Comparison of ENCODE assay signal across 16 mouse cellular contexts in the genomic region with DNA sequence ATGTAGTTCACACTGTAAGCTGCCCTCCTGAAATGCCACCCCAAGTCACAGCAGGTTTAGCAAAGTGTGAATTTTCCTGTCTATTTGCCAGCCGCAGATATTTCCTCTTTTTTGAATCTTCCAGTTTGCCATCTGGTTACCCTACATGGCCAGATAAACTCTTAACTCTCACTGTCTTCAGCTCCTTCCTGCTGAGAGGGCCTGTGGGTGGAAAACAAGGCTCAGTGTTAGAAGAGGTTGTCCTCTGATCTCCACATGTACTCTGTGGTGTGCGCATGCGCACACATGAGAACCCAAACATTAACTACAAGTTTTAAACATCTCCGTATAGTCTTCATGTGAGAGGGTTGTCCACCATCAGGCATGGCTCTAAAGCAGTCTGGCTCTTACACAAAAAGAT. TPM values are rescaled to one million over a fixed set of nuclear protein-coding genes. Genes with fewer than 3 reads are reported as not detected.
DNase-seq lines count a peak whose midpoint lies in the region; ATAC-seq and TF ChIP-seq lines count a peak whose summit lies in the region.
"Had no signal": no experiment of that assay in that cellular context is flagged by ENCODE, and none has a peak within 500 bp of the region (broad histone marks: within the 10 kb centered on the region; RNA-seq: fewer than 3 reads in every experiment).

No protein-coding gene starts in this region.

- ATAC-seq in kidney, embryonic 15.5 days (replicated peaks; ENCODE audit: low FRiP score) = no peak
- ATAC-seq in limb, embryonic 13.5 days (ENCODE audit: low FRiP score, low read depth) = no peak

- 89% methylated on average over 4 of the region's 4 CpGs for WGBS in kidney, embryonic 15.5 days
- WGBS in limb, embryonic 13.5 days = 76% methylated on average over 4 of the region's 4 CpGs

- H3K4me2 ChIP-seq in kidney, embryonic 15.5 days = no peak overlapping the region
- H3K4me2 ChIP-seq in limb, embryonic 13.5 days (replicated peaks) = no peak overlapping the region
- H3K4me2 ChIP-seq: liver, embryonic 15.5 days; midbrain, embryonic 12.5 days had no signal

- peaks cover 38% of the 10 kb centered on the region for H3K36me3 ChIP-seq in kidney, embryonic 15.5 days
- H3K36me3 ChIP-seq in limb, embryonic 13.5 days = peaks cover 10% of the 10 kb centered on the region
- H3K36me3 ChIP-seq: liver, embryonic 15.5 days; midbrain, embryonic 12.5 days had no signal

- no peak for TF ChIP-seq CTCF in gastrocnemius, adult 2 months (IDR thresholded peaks at IDR 0.05)

- no peak overlapping the region for H3K9ac ChIP-seq in kidney, embryonic 15.5 days
- H3K9ac ChIP-seq in limb, embryonic 13.5 days = no peak overlapping the region
- H3K9ac ChIP-seq: liver, embryonic 15.5 days; midbrain, embryonic 12.5 days had no signal

- no peaks in the 10 kb centered on the region for H3K27me3 ChIP-seq in kidney, embryonic 15.5 days
- no peaks in the 10 kb centered on the region for H3K27me3 ChIP-seq in limb, embryonic 13.5 days
- H3K27me3 ChIP-seq: liver, embryonic 15.5 days; midbrain, embryonic 12.5 days had no signal

- intact Hi-C loops in gastrocnemius, adult 2 months (cut with DNase I) = no loop called here

- no peak overlapping the region for H3K4me3 ChIP-seq in kidney, embryonic 15.5 days (replicated peaks)
- no peak overlapping the region for H3K4me3 ChIP-seq in limb, embryonic 13.5 days
- no peak overlapping the region for H3K4me3 ChIP-seq in gastrocnemius, adult 2 months
- H3K4me3 ChIP-seq: liver, embryonic 15.5 days; midbrain, embryonic 12.5 days; myocyte had no signal

- H3K27ac ChIP-seq in kidney, embryonic 15.5 days = 0 out of 2 replicates have a peak overlapping the region, but pooled peaks have one; percentile 45
- H3K27ac ChIP-seq in limb, embryonic 13.5 days = peak overlapping the region; percentile 33; the same call in 1 of the 2 replicates
- H3K27ac ChIP-seq in gastrocnemius, adult 2 months = no peak overlapping the region
- H3K27ac ChIP-seq: liver, embryonic 15.5 days; midbrain, embryonic 12.5 days; stomach, postnatal 0 days had no signal

- no peak for DNase-seq in kidney, postnatal 14 days
- DNase-seq in T-cell, adult 2 months (ENCODE audit: low spot score) = peak; percentile 39
- peak; percentile 42 for DNase-seq in thymus, postnatal 25 days
- DNase-seq in cerebellum, adult 11-12 months = no peak
- DNase-seq in gastrocnemius, adult 2 months = no peak
- DNase-seq in gastrocnemius, adult 8-10 months (ENCODE audit: low spot score in 2 of 2) = no peak
- DNase-seq: adrenal gland, postnatal 36 days; heart, adult 18-20 months; lung, postnatal 14 days; right cerebral cortex, adult 18-20 months had no signal

- H3K4me1 ChIP-seq in kidney, embryonic 15.5 days = peaks cover 30% of the 10 kb centered on the region
- H3K4me1 ChIP-seq in limb, embryonic 13.5 days = peaks cover 30% of the 10 kb centered on the region
- H3K4me1 ChIP-seq: liver, embryonic 15.5 days had no signal

- H3K9me3 ChIP-seq in kidney, embryonic 15.5 days (replicated peaks) = no peaks in the 10 kb centered on the region
- no peaks in the 10 kb centered on the region for H3K9me3 ChIP-seq in limb, embryonic 13.5 days
- H3K9me3 ChIP-seq: liver, embryonic 15.5 days; midbrain, embryonic 12.5 days had no signal

RNA-seq across cellular contexts. Expression of gene Ctdspl, which starts 36.1 kb away (rescaled TPM):
- 24.9 and 26.2 TPM in 2 replicates for polyA plus RNA-seq in kidney, embryonic 15.5 days (2015; fragmentation: Nextera tagmentation; extraction: Ambion mirVana)
- 23.4 and 24.8 TPM in 2 replicates for polyA plus RNA-seq in limb, embryonic 13.5 days (2015; fragmentation: Nextera tagmentation; extraction: Ambion mirVana)
- total RNA-seq in gastrocnemius, adult 2 months (2021) = 1 to 10 TPM; 3.5 to 5.9 TPM
- total RNA-seq in gastrocnemius, adult 8-10 months (2022) = 1 to 10 TPM; 2.0 to 4.7 (median 3.1) TPM

Comparison
In these comparisons a context has a peak if more than half of its experiments do, and no peak if none do; other contexts are left out.
1. DNase-seq: peak in T-cell, adult 2 months (single experiment) and thymus, postnatal 25 days (single experiment); none in kidney, postnatal 14 days (single experiment), cerebellum, adult 11-12 months (single experiment), gastrocnemius, adult 2 months (single experiment) and gastrocnemius, adult 8-10 months (0 of 2).